Mouse (Mus musculus) megakaryocyte, embryonic 14.5 days (primary cell): Measurements from ENCODE around the gene Zfp691. TPM values are rescaled to one million over a fixed set of nuclear protein-coding genes. Genes with fewer than 3 reads are reported as not detected.

ENCODE experiments used
- H3K27me3 ChIP-seq: replicated peaks from 2 replicates; pipeline ENCODE3; 2012; ENCODE audit warnings: inconsistent platforms
- H3K36me3 ChIP-seq: replicated peaks from 2 replicates; pipeline ENCODE3; 2012; ENCODE audit warnings: low read length, inconsistent platforms, mixed read lengths
- H3K4me1 ChIP-seq: 2 replicates; pipeline ENCODE4 v1.6.1; 2012; ENCODE audit warnings: inconsistent platforms
- H3K4me3 ChIP-seq: replicated peaks from 2 replicates; pipeline ENCODE3; 2012; ENCODE audit warnings: moderate library complexity, mild to moderate bottlenecking, inconsistent platforms
- H3K9me3 ChIP-seq: 2 replicates; pipeline ENCODE4 v1.6.1; 2012; ENCODE audit warnings: inconsistent platforms
- FLI1 ChIP-seq: IDR thresholded peaks from 2 replicates; pipeline ENCODE4 v1.6.1; 2012; ENCODE audit warnings: low read length, inconsistent platforms, mixed read lengths
- GATA1 ChIP-seq: IDR thresholded peaks from 3 replicates; pipeline ENCODE4 v1.6.1; 2012; ENCODE audit warnings: mixed read lengths, low read length, inconsistent platforms, borderline replicate concordance
- polyA plus RNA-seq: library from polyadenylated mRNA; stranded (reverse); fragments of >175 nt; gene quantifications from 2 replicates; pipeline ENCODE4 v1.2.3, GENCODE M21; 2012; ENCODE audit warnings: low replicate concordance; ENCODE audit not compliant: insufficient read depth

Gene Zfp691
- 9.7 and 15.6 TPM in 2 replicates for polyA plus RNA-seq

DNA sequence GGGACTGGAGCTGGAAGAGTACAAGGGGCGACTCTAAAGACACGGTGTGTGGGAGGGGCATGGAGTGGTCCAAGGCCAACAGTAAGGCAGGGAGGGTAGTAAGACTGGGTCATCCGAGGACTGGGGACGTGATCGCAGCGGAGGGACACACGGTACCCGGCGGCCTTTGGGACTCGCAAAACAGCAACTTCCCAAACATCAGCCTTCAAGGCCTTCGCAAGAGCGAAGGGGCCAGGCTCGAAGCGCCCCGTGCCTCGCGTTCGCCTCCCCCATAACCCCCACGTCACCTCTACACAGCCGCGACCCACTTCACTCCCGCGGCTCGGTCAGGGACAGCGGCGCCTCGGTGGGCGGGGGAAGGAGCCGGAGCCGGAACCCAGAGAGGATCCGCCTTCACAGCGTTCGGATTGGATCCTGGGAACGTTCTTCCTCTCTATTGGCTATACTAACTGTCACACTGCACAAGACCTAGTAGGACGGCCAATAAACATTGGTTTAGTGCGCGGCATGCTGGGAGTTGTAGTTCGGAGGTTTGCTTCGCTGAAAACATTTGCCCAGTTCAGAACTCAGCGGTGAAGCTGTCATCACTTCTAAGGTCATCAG lies at the start of gene Zfp691:
Gene Zfp691, minus strand, starts transcription at position 345 of the 603 bp plus-strand sequence.
- peaks cover 32% of the 10 kb centered on the region for H3K36me3 ChIP-seq
- H3K27me3 ChIP-seq = peaks cover 10% of the 10 kb centered on the region

DNA sequence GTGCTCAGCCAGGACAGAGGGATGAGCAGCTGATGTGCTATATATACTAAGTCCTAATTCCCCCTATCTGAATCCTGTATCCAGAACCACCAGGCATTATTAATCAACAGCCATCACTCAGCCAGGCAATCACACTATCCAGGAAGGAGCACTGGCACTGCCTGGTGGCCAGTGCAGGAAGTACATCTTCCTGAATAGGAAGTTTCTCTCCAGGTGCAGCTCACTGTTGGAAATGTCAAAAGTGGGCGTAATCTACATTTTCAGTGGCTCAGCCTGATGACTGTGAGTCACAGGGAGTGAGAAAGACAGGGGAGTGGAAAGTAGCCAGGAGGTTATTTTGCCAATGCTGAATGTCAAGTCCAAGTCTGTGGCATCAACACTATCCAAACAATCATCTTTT lies 49.7 kb upstream of the Zfp691 start:
- Histone ChIP-seq H3K36me3 (peaks cover 58% of the 10 kb centered on the region), H3K4me1 (peaks cover 11% of the 10 kb centered on the region), H3K9me3 (no peaks in the 10 kb centered on the region), H3K27me3 (no peaks in the 10 kb centered on the region), H3K4me3 (no peak overlapping the region)
- no peak for TF ChIP-seq GATA1
- no peak for TF ChIP-seq FLI1

More for the DNA sequence above, at the start of gene Zfp691:
- Histone ChIP-seq H3K4me1 (peaks cover 46% of the 10 kb centered on the region), H3K4me3 (peak within 1 kb of the TSS; percentile 94), H3K9me3 (no peaks in the 10 kb centered on the region)
- TF ChIP-seq GATA1 = no peak
- TF ChIP-seq FLI1 = no peak

DNA sequence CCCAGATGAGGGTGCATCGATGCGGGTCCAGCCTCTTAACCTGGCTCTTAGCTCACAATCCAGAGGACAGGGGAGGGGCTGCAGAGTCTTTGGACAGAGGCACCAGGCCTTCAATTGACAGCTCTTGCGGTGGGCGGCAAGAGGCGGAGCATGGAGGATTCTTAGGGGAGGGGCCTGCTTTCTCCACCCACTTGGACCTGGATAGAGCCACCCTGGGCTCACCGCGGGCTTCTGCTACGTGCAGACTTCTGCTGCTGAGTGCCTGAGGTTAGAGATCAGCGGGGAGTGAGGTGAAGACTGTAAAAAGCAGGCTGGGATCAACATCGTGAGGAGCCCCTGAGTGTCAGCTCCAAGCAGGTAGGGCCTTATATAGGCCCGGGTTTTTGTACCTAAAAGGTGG lies 44.2 kb upstream of the Zfp691 start, which contains the start of gene Tmem269:
Gene Tmem269, minus strand, starts transcription at position 49 of the 400 bp plus-strand sequence.
- no peak within 1 kb of the TSS for H3K4me3 ChIP-seq
- no peaks in the 10 kb centered on the region for H3K9me3 ChIP-seq
- peaks cover 42% of the 10 kb centered on the region for H3K27me3 ChIP-seq
- peaks cover 7% of the 10 kb centered on the region for H3K36me3 ChIP-seq
- TF ChIP-seq GATA1 (no peak), FLI1 (no peak)
- H3K4me1 ChIP-seq = peaks cover 15% of the 10 kb centered on the region

DNA sequence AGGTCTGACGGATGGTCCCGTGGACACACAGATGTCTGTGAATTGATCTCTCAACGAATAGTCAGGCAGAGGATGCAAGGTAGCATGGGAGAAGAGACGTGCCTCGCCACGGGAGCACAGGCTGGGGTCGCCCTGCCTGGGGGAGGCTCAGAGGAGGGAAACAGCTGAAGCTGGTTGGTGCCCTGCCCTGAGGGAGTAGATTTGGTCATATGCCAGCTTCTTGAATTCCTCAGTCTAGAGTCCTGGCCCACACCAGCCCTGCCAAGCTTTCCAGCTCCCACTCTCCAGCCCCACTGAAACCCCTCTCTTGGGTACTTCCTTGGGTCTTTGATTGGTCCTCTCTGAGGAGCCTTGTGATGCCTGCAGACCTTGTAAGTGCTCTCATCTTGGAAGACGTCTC lies 42.7 kb upstream of the Zfp691 start:
- Histone ChIP-seq H3K4me1 (peaks cover 8% of the 10 kb centered on the region; the same call in 1 of the 2 replicates), H3K36me3 (no peaks in the 10 kb centered on the region), H3K27me3 (peaks cover 54% of the 10 kb centered on the region), H3K4me3 (no peak overlapping the region), H3K9me3 (peaks cover 3% of the 10 kb centered on the region; the same call in 1 of the 2 replicates)
- TF ChIP-seq GATA1 (no peak), FLI1 (no peak)

DNA sequence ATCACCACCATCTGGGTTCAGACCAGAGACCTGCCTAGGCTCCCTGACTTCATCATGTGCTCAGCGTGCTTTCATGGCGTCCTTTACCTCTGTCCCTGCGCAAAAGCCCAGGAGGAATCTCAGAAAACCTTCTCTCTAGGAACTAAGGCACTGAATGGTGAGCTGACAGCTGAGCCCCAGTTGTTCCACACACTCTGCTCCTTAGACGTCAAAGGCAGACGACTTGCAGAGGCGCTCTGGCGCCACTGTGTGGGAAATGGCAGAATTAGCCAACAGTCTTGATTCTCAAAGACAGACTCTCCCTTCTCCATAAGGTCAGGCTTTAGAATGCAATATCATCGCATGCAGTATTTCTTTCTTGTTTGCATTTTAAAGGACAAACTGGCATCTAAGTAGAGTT lies 30.7 kb upstream of the Zfp691 start:
- H3K9me3 ChIP-seq = no peaks in the 10 kb centered on the region
- H3K36me3 ChIP-seq = peaks cover 14% of the 10 kb centered on the region
- H3K4me1 ChIP-seq = peaks cover 5% of the 10 kb centered on the region
- peaks cover 42% of the 10 kb centered on the region for H3K27me3 ChIP-seq
- TF ChIP-seq GATA1 (no peak), FLI1 (no peak)
- H3K4me3 ChIP-seq = no peak overlapping the region

DNA sequence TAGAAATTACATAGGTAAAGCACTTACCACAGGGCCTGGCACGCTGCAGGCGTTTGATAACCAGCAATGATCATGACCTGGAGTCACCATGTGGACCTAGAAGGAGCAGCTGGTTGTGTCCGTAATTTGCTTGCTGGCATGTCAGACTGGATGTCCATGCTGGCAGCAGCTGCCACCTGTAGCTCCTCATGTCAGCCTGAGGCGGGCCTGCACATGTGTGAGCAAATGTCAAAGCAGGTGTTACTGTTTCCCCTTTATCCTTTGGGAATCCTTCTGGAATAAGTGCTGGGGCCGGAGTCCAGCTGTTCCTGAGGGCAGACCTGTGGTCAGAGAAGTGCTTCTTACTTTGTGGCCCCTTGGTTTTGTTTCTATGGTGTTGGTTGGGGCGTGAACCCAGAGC lies 24.1 kb upstream of the Zfp691 start:
- H3K36me3 ChIP-seq = peaks cover 22% of the 10 kb centered on the region
- no peak overlapping the region for H3K4me3 ChIP-seq
- TF ChIP-seq GATA1 (no peak), FLI1 (no peak)
- peaks cover 18% of the 10 kb centered on the region for H3K27me3 ChIP-seq
- H3K4me1 ChIP-seq = peaks cover 26% of the 10 kb centered on the region
- no peaks in the 10 kb centered on the region for H3K9me3 ChIP-seq

DNA sequence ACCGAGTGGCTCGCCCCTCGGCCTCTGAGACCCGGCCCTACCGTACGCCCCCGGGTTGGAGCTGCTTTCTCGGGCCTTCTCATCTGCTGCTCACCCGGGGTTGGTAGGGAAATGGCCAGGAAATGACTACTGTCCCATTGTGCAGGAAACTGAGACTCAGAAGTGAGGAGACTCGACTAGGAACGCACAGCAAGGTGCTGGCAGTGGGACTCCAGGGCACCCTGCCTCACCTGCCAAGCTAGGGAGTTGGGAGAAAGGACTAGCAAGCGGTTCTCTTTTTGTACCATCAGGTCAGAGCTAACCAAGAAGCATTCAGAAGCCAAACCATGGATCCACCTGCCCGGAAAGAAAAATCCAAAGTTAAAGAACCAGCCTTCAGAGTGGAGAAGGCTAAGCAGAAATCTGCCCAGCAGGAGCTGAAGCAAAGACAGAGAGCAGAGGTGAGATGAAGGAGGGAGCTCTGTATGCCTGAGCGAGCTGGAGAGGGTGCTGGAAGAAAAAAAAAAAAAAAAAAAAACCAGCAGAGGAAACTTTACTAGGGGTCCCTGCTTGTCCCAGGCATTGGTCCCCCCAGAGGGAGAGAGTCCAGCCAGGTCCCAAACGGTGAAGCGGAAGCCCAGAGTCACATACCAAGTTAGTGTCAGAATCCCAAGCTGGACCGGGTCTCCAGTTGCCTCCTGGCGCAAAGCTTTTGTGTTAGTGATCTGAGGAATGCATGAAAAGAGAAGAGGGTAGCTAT lies 21.8 kb upstream of the Zfp691 start:
- Histone ChIP-seq H3K4me3 (peak overlapping the region; percentile 93), H3K4me1 (peaks cover 26% of the 10 kb centered on the region), H3K9me3 (no peaks in the 10 kb centered on the region), H3K27me3 (peaks cover 19% of the 10 kb centered on the region), H3K36me3 (peaks cover 10% of the 10 kb centered on the region)
- TF ChIP-seq GATA1 = no peak
- TF ChIP-seq FLI1 = no peak

DNA sequence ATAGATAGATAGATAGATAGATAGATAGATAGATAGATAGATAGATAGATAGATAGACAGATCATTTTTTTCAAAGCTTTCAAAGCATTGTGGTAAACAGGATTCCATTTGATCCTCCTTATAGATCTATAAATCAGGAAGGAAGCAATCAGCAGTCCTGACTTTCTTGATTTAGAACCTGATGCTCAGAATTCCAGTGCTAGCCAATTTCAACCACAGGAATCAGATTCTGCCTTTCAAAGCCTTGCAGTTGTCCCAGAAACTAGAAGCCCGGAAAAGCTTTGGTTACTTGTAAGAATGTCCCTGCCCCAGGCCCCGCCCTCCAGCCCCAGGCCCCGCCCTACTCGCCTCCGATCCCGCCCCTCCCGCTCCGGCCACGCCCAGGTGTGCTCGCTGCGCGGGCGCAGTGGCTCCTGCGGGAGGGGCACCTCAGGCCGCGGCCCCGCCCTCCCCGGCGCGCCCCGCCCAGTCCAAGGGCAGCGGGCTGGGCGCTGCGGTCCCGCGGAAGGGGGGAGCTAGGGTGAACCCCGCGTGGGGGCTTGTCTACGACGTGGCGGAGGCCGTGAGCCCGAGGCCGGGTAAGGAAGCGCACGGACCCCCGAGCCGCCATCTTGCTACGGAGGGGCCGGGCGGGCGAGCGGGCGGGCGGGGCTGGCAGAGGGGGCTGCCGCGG lies 21.1 kb upstream of the Zfp691 start, which contains the start of gene Svbp:
Gene Svbp, plus strand, starts transcription at position 398 of the 673 bp plus-strand sequence.
- peaks cover 26% of the 10 kb centered on the region for H3K4me1 ChIP-seq
- TF ChIP-seq GATA1 = no peak
- TF ChIP-seq FLI1 = no peak

DNA sequence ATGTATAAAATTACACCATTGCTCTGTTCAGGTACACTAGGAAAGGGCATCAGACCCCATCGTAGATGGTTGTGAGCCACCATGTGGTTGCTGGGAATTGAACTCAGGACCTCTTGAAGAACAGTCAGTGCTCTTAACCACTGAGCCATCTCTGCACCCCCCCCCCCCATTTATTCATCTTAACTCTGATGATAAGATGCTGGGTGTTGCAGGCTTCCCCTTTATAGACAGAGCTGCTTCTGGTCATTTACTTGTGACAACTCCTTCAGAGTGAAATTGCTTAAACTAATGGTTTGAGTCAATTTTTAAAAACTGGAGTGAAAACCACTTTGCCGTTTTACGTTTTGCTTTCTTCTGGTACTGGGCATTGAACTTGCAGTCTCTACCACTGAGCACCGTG lies 18.8 kb upstream of the Zfp691 start:
- Histone ChIP-seq H3K36me3 (no peaks in the 10 kb centered on the region), H3K9me3 (no peaks in the 10 kb centered on the region), H3K4me1 (peaks cover 27% of the 10 kb centered on the region), H3K4me3 (no peak overlapping the region), H3K27me3 (peaks cover 22% of the 10 kb centered on the region)
- TF ChIP-seq FLI1 (no peak), GATA1 (no peak)

More for the DNA sequence above, 21.1 kb upstream of the Zfp691 start, which contains the start of gene Svbp:
- H3K9me3 ChIP-seq = no peaks in the 10 kb centered on the region
- H3K36me3 ChIP-seq = peaks cover 8% of the 10 kb centered on the region
- peaks cover 17% of the 10 kb centered on the region for H3K27me3 ChIP-seq
- peak within 1 kb of the TSS; percentile 93 for H3K4me3 ChIP-seq
